Mouse (Mus musculus) frontal cortex, adult 2 months (tissue): ENCODE measurements around the gene Cmtr1. TPM values are rescaled to one million over a fixed set of nuclear protein-coding genes. Genes with fewer than 3 reads are reported as not detected.
A peak's percentile ranks its signal among the peaks of the same experiment; 100 is the strongest.

ENCODE experiments used
- DNase-seq, 2 experiments: peaks; one replicate each; pipeline ENCODE4 v3.0.0; 2022; ENCODE audit warnings: low spot score in 1 of 2; ENCODE audit errors: extremely low spot score in 1 of 2
- polyA plus RNA-seq: library from polyadenylated mRNA; depleted of rRNA; stranded (reverse); fragments of >200 nt; gene quantifications from 2 replicates; pipeline ENCODE4 v1.2.3, GENCODE M21; 2012

Cmtr1 gene
- polyA plus RNA-seq, 1 experiment: 82.6 TPM

DNA sequence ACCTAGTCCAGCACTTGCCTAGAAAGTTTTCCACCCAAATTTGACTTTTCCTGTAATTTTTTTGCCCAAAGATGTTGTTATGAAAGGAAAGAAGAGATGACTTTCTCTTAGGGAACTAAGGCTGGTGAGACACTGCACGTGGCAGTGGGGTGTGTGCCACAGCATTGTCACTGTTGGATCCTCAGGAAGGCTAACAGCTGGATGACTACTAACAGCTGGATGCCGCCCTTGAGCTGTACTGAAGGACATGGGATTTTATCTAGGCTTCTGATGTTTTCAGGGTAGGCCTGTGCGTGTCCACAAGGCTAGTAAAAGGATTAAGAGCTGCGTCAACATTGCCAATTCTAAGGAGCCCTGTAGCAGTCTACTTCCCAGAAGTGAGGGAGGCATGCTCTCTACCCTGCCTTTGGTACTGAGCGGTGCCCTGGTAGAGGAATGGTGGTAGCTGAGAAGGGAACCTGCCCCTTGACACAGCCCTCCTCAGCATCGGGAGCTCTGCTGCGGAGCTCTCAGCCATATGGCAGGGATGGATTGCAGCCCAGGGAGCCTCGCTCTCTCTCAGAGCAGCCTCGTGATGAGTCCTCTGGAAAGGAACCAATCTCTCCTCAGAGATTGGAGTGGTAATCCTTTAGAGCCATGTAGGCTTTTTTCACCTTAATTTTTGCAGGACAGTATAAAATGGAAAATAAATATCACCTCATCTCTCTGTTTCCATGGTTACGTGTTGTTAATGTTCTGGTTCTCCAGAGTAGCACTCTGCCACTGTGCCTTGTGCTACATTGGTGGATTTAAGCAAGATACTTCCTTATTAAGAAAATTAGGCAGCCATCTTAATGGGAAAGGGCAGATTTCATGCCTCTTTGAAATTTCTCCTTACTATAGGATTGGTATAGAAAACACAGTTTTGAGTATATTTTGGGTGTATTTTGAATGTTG, 7.9 kb downstream of the Cmtr1 start:
- peak in 1 of 2 experiments; percentile 60 for DNase-seq

GRCm38 (mm10) chr17:29669030-29669429, 8.6 kb downstream of the Cmtr1 start:
- DNase-seq: no peak

DNA sequence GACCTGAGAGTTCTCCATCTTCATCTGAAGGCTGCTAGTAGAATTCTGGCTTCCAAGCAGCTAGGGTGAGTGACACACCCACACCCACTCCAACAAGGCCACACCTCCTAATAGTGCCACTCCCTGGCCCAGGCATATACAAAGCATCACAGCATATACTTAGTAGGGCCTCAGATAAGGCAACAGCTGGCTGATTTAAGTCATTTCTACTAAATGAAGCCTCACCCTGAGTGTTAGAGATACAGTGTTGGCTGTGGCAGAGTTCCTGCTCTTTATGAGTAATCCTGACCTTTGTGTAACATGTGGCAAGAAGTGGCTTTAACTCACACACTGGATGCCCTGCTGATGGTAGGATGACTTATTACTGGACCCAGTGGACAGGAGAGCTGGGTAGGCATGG, 9.5 kb downstream of the Cmtr1 start:
- DNase-seq: no peak

GRCm38 (mm10) chr17:29671021-29671420, 10.6 kb downstream of the Cmtr1 start:
- DNase-seq: no peak

- DNase-seq: no peak
Observed at GRCm38 (mm10) chr17:29673325-29673724, 12.9 kb downstream of the Cmtr1 start.

DNA sequence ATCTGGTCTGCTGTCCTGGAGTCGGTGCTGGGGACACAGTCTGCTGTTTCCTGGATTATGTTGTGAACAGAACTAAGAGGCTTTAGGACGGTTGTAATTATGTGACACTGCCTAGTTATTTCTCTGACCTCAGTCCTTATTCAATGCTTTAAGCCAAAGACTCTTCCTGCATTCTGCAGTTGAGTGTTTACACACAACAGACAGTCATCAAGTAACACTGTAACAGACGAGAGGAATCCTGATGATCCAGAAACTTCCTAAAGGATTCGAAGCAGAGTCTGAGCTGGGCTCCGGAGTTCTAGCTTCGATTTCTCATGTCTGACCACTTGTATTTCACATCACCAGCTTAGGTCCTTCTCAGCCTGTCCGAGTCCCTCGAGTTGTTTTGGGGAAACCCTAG, 18.1 kb downstream of the Cmtr1 start:
- DNase-seq: no peak

- no peak for DNase-seq
Observed at GRCm38 (mm10) chr17:29679038-29679767, 18.8 kb downstream of the Cmtr1 start.

- no peak for DNase-seq
Observed at GRCm38 (mm10) chr17:29680174-29680573, 19.8 kb downstream of the Cmtr1 start.

GRCm38 (mm10) chr17:29680921-29681320, 20.5 kb downstream of the Cmtr1 start:
- no peak for DNase-seq

- DNase-seq: no peak
Observed at GRCm38 (mm10) chr17:29681669-29682068, 21.3 kb downstream of the Cmtr1 start.

GRCm38 (mm10) chr17:29682261-29682660, 21.9 kb downstream of the Cmtr1 start:
- DNase-seq: no peak

DNA sequence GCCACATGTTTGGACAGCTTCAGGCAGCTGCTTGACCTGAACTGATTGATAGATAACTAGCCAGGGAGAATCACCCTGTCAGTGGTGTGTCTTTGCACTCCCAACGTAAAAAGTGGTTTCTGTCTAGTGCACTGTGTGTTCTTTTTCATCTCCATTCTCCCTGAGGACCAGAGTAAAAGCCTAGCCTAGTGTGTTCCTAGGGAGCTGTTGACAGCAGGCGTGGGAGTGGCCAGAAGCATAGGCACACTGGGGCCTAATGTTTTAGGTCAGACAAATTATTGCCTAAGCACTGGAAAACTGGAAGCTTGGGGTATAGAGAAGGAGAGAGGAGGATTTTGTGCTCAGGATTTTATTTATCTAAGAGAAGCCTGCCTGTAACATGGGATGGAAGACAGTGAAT, 22.7 kb downstream of the Cmtr1 start:
- no peak for DNase-seq

DNA sequence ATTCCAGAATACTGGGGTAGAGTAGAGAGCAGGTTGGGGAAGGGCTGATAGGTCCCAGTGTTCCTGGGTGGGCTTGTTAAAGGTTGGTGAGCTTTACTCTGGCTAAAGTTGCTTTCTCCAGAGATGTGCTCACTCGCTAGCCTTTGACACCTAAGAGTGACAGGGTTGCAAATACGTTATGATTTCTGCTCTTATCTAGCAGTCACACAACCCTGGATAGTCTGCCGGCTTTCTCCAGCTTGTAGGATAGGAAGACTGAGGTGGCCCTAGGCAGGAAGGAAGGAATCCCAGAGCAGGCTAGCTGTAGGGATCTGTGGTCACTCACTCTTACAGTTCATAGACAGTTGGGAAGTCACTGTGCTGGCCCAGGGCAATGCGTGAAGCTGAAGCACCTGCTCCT, 23.9 kb downstream of the Cmtr1 start:
- no peak for DNase-seq

GRCm38 (mm10) chr17:29686771-29687170, 26.4 kb downstream of the Cmtr1 start:
- no peak for DNase-seq

DNA sequence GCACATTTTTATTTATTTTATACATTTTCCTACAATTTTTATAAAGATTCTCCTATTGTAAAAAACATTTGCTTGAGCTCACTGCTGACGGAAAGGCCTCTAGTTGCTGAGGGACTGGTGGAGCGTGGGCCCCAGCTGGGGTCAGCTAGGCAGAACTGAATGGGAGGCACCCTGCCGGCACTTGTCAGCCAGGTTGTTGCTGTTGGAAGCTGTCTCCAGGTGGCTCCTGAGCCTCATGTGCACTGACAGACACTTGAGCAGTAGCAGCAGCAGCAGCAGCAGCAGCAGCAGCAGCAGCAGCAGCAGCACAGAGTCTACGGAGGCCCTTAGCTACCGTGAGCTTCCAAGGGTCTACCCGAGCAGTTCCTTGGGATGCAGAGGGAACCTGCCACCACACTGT, 27.0 kb downstream of the Cmtr1 start:
- DNase-seq: no peak

GRCm38 (mm10) chr17:29688610-29689009, 28.2 kb downstream of the Cmtr1 start:
- DNase-seq: no peak

DNA sequence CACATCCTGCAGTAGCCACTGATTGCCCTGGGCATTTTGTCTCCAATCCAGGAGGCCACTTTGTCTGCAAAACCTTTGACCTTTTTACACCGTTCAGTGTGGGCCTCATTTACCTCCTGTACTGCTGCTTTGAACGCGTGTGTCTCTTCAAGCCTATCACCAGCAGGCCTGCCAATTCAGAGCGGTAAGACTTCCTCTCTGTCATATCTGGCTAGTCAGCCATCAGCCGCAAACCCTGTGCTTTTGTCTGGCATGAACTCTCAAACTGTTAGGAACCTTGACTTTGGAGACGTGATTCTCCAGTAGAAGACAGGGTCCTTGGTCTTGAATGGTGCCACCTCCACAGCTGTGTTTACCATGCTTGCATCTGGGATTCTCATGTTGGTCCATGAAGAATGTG, 29.9 kb downstream of the Cmtr1 start:
- no peak for DNase-seq

GRCm38 (mm10) chr17:29692827-29693226, 32.4 kb downstream of the Cmtr1 start:
- DNase-seq: no peak

DNA sequence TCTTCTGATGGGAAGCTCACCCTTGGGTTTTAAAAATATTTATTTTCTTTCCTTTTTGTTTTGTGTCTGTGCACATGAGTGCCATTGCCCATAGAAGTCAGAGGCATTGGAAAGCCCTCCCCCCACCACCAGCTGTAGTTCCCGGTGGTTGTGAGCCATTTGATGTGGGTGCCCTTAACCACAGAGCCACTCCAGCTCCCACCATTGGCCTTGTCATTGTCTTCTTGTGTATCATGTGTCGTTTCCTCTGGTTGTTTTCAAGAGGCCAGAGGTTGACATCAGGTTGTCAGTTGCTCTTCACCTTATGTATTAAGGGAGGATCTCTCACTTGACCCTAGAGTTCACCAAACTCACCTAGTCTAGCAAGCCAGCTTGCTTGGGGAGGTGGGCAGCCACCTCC, 33.2 kb downstream of the Cmtr1 start:
- no peak for DNase-seq

GRCm38 (mm10) chr17:29694516-29694915, 34.1 kb downstream of the Cmtr1 start:
- no peak for DNase-seq

DNA sequence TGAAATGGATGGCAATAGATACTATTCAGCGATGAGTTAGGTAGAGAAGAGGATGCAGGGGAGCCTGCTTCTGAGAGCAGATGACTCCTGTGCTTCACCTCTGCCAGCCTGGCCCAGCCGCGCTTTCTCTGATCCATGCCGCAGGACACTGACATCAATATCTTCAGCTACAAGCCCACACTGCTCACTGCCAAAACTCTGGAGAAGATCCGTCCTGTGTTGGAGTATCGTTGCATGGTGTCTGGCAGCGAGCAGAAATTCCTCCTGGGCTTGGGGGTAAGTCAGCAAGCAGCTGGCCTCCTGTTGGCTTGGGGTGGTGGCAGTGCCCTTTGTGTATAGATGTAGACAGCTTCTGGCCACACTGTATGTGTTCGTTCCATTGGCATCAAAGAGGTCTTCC, 36.5 kb downstream of the Cmtr1 start:
- DNase-seq: no peak

DNA sequence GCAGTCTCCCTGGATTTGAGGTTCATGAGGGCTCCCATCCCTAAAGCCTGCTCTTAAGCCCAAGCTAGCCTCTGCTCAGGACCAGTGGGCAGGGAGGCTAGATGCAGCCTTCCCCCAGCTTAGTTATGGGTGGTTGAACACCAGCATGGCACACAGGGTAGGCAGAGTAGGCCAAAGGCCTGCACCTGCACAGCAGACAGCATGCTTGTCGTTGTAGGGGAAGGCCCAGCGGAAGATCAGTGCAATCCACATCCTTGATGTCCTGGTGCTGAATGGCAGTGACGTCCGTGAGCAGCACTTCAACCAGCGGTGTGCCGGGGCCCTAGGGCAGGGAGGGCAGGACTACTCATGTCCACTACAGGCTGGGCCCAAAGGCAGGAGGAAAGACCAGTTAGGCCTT, 38.0 kb downstream of the Cmtr1 start:
- no peak for DNase-seq
